Mouse (Mus musculus) intestine, embryonic 14.5 days (tissue): Measurements from ENCODE around the gene Cstf3. TPM values are rescaled to one million over a fixed set of nuclear protein-coding genes. Genes with fewer than 3 reads are reported as not detected.

ENCODE experiments used
- ATAC-seq: fragments of 200-750 bp; cut with Nextera tagmentation; replicated peaks from 2 replicates; pipeline ENCODE4 v1.8.0; 2017; ENCODE audit warnings: low read depth, moderate number of reproducible peaks, moderate TSS enrichment, moderate library complexity; ENCODE audit not compliant: low FRiP score, low TSS enrichment
- DNase-seq: peaks from one replicate; pipeline ENCODE4 v3.0.0-alpha.2; 2018; ENCODE audit warnings: low spot score
- H3K27ac ChIP-seq: fragments of 300-500 bp; sonication (generic); 2 replicates; pipeline ENCODE4 v1.5.1; 2014; ENCODE audit warnings: low read depth, mild to moderate bottlenecking, control low read depth
- H3K27me3 ChIP-seq: fragments of 300-500 bp; sonication (generic); replicated peaks from 2 replicates; pipeline ENCODE4 v1.6.1; 2014; ENCODE audit warnings: low read length, control low read depth; ENCODE audit not compliant: control insufficient read depth, insufficient read depth
- H3K36me3 ChIP-seq: fragments of 300-500 bp; sonication (generic); 2 replicates; pipeline ENCODE4 v1.6.1; 2014; ENCODE audit warnings: low read length, control low read depth; ENCODE audit not compliant: control insufficient read depth, insufficient read depth
- H3K4me1 ChIP-seq: fragments of 300-500 bp; sonication (generic); replicated peaks from 2 replicates; pipeline ENCODE4 v1.6.1; 2014; ENCODE audit warnings: low read length, control low read depth, mixed read lengths; ENCODE audit not compliant: control insufficient read depth, insufficient read depth
- H3K4me2 ChIP-seq: fragments of 300-500 bp; sonication (generic); 2 replicates; pipeline ENCODE4 v1.6.1; 2014; ENCODE audit warnings: low read length
- H3K4me3 ChIP-seq: fragments of 300-500 bp; sonication (generic); 2 replicates; pipeline ENCODE4 v1.5.1; 2014; ENCODE audit warnings: low read depth, low read length, control low read depth, mixed read lengths
- H3K9ac ChIP-seq: fragments of 300-500 bp; sonication (generic); 2 replicates; pipeline ENCODE4 v1.6.1; 2014; ENCODE audit warnings: mild to moderate bottlenecking, low read length
- H3K9me3 ChIP-seq: fragments of 300-500 bp; sonication (generic); 2 replicates; pipeline ENCODE4 v1.6.1; 2016; ENCODE audit warnings: low read length, control low read depth; ENCODE audit not compliant: control insufficient read depth
- whole genome bisulfite sequencing: fragments of 180-500 bp; shearing (Covaris S2); extraction: QIAGEN DNeasy Blood & Tissue Kit; methylation state at CpG from one replicate; pipeline ENCODE4 v1.1.7; 2014; 5-methylcytosine and 5-hydroxymethylcytosine counted together
- polyA plus RNA-seq: library from polyadenylated mRNA; unstranded; fragments of >200 nt; fragmentation: Nextera tagmentation; extraction: Ambion mirVana; gene quantifications from 2 replicates; pipeline ENCODE4 v1.2.1, GENCODE M21; 2014

Cstf3 gene
- polyA plus RNA-seq, 1 experiment from 2014 or later = 58.5 TPM

DNA sequence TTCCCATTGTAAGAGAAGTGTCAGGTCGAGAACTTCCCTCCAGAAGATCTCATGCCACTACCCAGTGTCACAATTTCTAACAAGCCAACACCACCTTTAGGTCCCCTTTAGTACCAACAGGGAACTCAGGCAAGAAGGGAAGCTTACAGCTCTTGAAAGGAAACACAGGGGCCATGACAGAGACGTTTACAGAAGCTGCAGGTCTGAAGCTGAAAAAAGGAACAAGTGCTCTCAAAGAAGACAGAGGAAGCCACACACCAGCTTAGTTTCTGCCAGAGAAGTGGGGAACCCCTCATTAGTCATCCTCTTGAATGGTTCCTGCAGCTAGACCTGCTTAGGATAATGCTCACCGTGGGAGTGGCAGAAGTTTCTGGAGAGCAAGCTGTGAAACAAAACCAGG lies 96.9 kb downstream of the Cstf3 start:
- Histone ChIP-seq H3K27ac (no peak overlapping the region), H3K4me2 (no peak overlapping the region), H3K4me1 (no peaks in the 10 kb centered on the region), H3K27me3 (no peaks in the 10 kb centered on the region), H3K36me3 (peaks cover 18% of the 10 kb centered on the region), H3K4me3 (no peak overlapping the region), H3K9me3 (no peaks in the 10 kb centered on the region), H3K9ac (no peak overlapping the region)
- ATAC-seq = no peak
- WGBS = 64% methylated on average over 3 of the region's 3 CpGs
- no peak for DNase-seq

GRCm38 (mm10) chr2:104688321-104688720 lies 98.0 kb downstream of the Cstf3 start:
- H3K9me3 ChIP-seq = no peaks in the 10 kb centered on the region
- no peak overlapping the region for H3K4me3 ChIP-seq
- H3K36me3 ChIP-seq = peaks cover 8% of the 10 kb centered on the region; the same call in 1 of the 2 replicates
- DNase-seq (no peak), ATAC-seq (no peak)
- H3K4me2 ChIP-seq = no peak overlapping the region
- H3K4me1 ChIP-seq = no peaks in the 10 kb centered on the region
- H3K27ac ChIP-seq = no peak overlapping the region
- 74% methylated on average over 3 of the region's 3 CpGs for WGBS
- H3K9ac ChIP-seq = no peak overlapping the region
- H3K27me3 ChIP-seq = no peaks in the 10 kb centered on the region

GRCm38 (mm10) chr2:104688724-104689123 lies 98.4 kb downstream of the Cstf3 start:
- Histone ChIP-seq H3K27me3 (no peaks in the 10 kb centered on the region), H3K9ac (no peak overlapping the region), H3K36me3 (0 out of 2 replicates have a peak, but pooled peaks cover 6% of the 10 kb centered on the region), H3K4me2 (no peak overlapping the region), H3K4me1 (no peaks in the 10 kb centered on the region), H3K4me3 (no peak overlapping the region), H3K27ac (no peak overlapping the region), H3K9me3 (no peaks in the 10 kb centered on the region)
- no peak for DNase-seq
- ATAC-seq = no peak
- WGBS = 81% methylated on average over 8 of the region's 8 CpGs

GRCm38 (mm10) chr2:104690720-104691119 lies 100.4 kb downstream of the Cstf3 start:
- DNase-seq (no peak), ATAC-seq (no peak)

GRCm38 (mm10) chr2:104692551-104692950 lies 102.2 kb downstream of the Cstf3 start:
- WGBS = 36% methylated on average over 2 of the region's 2 CpGs
- no peak for ATAC-seq

More at GRCm38 (mm10) chr2:104690720-104691119, 100.4 kb downstream of the Cstf3 start:
- Histone ChIP-seq H3K9me3 (no peaks in the 10 kb centered on the region), H3K4me2 (no peak overlapping the region), H3K27me3 (no peaks in the 10 kb centered on the region), H3K9ac (no peak overlapping the region), H3K36me3 (no peaks in the 10 kb centered on the region), H3K4me1 (no peaks in the 10 kb centered on the region), H3K4me3 (no peak overlapping the region), H3K27ac (no peak overlapping the region)
- WGBS = 91% methylated on average over 4 of the region's 4 CpGs

DNA sequence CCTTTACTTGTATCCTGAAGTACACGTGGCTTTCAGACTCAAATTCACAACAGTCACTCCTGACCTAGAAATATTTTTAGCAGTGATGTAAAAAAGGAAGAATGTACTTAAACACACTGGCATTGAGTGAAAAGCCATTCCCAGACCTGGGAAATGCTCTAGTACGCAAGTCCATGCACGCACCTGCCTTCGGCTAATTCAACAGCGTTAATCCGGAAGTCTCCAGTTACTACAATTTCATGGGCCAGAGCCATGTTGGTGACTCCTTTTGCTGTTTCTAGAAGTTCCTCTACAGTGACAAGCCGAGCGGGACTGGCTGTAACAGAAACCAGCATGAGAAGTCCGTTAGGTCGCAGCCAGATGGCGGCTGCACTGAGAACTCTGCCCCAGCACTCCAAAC lies 109.3 kb downstream of the Cstf3 start:
- peaks cover 4% of the 10 kb centered on the region for H3K36me3 ChIP-seq
- 0 out of 2 replicates have a peak, but pooled peaks cover 3% of the 10 kb centered on the region for H3K4me1 ChIP-seq
- H3K4me2 ChIP-seq = no peak overlapping the region
- ATAC-seq (no peak), DNase-seq (no peak)
- no peak overlapping the region for H3K27ac ChIP-seq
- 89% methylated on average over 11 of the region's 11 CpGs for WGBS
- no peaks in the 10 kb centered on the region for H3K27me3 ChIP-seq
- no peak overlapping the region for H3K9ac ChIP-seq
- no peaks in the 10 kb centered on the region for H3K9me3 ChIP-seq
- H3K4me3 ChIP-seq = no peak overlapping the region

More at GRCm38 (mm10) chr2:104692551-104692950, 102.2 kb downstream of the Cstf3 start:
- Histone ChIP-seq H3K9me3 (no peaks in the 10 kb centered on the region), H3K4me3 (no peak overlapping the region), H3K4me1 (no peaks in the 10 kb centered on the region), H3K36me3 (no peaks in the 10 kb centered on the region), H3K27me3 (no peaks in the 10 kb centered on the region), H3K27ac (no peak overlapping the region), H3K9ac (no peak overlapping the region), H3K4me2 (no peak overlapping the region)
- no peak for DNase-seq

- Histone ChIP-seq H3K27me3 (no peaks in the 10 kb centered on the region), H3K9me3 (no peaks in the 10 kb centered on the region), H3K4me1 (peaks cover 17% of the 10 kb centered on the region; the same call in 1 of the 2 replicates), H3K36me3 (no peaks in the 10 kb centered on the region; the same call in 1 of the 2 replicates), H3K4me2 (no peak overlapping the region), H3K9ac (no peak overlapping the region), H3K27ac (no peak overlapping the region), H3K4me3 (no peak overlapping the region)
- ATAC-seq (no peak), DNase-seq (no peak)
- 88% methylated on average over 3 of the region's 3 CpGs for WGBS
Measured at GRCm38 (mm10) chr2:104703158-104703557, 112.8 kb downstream of the Cstf3 start.

GRCm38 (mm10) chr2:104704355-104704754 lies 114.0 kb downstream of the Cstf3 start:
- Histone ChIP-seq H3K4me3 (no peak overlapping the region), H3K9me3 (no peaks in the 10 kb centered on the region), H3K27me3 (no peaks in the 10 kb centered on the region), H3K27ac (peak overlapping the region; percentile 6; the same call in 1 of the 2 replicates), H3K4me2 (0 out of 2 replicates have a peak overlapping the region, but pooled peaks have one; percentile 5), H3K4me1 (peaks cover 17% of the 10 kb centered on the region; the same call in 1 of the 2 replicates), H3K36me3 (no peaks in the 10 kb centered on the region), H3K9ac (no peak overlapping the region)
- no peak for DNase-seq
- WGBS = 44% methylated on average over 3 of the region's 3 CpGs
- no peak for ATAC-seq

DNA sequence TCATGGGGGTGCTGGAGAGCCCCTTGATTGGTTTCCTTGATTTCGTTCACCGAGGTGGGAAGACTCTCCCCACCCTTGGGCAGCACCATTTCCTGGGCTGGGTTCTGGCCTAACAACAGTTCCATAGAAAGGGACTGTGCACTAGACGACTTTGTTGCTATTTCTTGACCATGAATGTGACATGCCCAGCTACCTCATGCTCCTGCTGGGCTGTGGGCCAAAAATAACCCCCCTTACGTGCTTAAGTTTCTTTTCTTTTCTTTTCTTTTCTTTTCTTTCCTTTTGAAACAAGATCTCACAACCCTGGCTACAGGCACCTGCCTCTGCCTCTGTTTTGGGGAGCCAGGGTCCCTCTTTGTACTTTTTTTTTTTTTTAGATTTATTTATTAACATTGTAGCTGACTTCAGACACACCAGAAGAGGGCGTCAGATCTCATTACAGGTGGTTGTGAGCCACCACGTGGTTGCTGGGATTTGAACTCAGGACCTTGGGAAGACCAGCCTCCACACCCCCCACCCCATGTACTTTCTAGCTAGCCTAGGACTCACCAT lies 119.5 kb downstream of the Cstf3 start:
- Histone ChIP-seq H3K27ac (no peak overlapping the region), H3K4me2 (no peak overlapping the region), H3K4me1 (peaks cover 24% of the 10 kb centered on the region), H3K36me3 (no peaks in the 10 kb centered on the region), H3K4me3 (no peak overlapping the region), H3K9ac (no peak overlapping the region), H3K27me3 (no peaks in the 10 kb centered on the region), H3K9me3 (no peaks in the 10 kb centered on the region)
- 60% methylated on average over 6 of the region's 6 CpGs for WGBS
- DNase-seq = no peak
- ATAC-seq = no peak
